Mouse (Mus musculus): Measurements from ENCODE around the gene Lap3.

Lap3 gene

GRCm38 (mm10) chr5:45496042-45496441 lies 2.9 kb downstream of the Lap3 start:
- no peak for DNase-seq (ENCODE audit: low read depth, low spot score)

- no peak for DNase-seq (ENCODE audit: low read depth, low spot score)
Measured at GRCm38 (mm10) chr5:45496479-45496878, 3.3 kb downstream of the Lap3 start.

- DNase-seq (ENCODE audit: low read depth, low spot score): peak; percentile 58
Measured at GRCm38 (mm10) chr5:45496930-45497550, 3.9 kb downstream of the Lap3 start.

GRCm38 (mm10) chr5:45497564-45497963 lies 4.4 kb downstream of the Lap3 start:
- no peak for DNase-seq (ENCODE audit: low read depth, low spot score)

- no peak for DNase-seq (ENCODE audit: low read depth, low spot score)
Measured at GRCm38 (mm10) chr5:45510071-45510470, 16.9 kb downstream of the Lap3 start.

- no peak for DNase-seq (ENCODE audit: low read depth, low spot score)
Measured at GRCm38 (mm10) chr5:45512908-45513307, 19.7 kb downstream of the Lap3 start.

GRCm38 (mm10) chr5:45513511-45513910 lies 20.3 kb downstream of the Lap3 start:
- no peak for DNase-seq (ENCODE audit: low read depth, low spot score)

- no peak for DNase-seq (ENCODE audit: low read depth, low spot score)
Measured at GRCm38 (mm10) chr5:45514599-45514998, 21.4 kb downstream of the Lap3 start.

- peak; percentile 59 for DNase-seq (ENCODE audit: low read depth, low spot score)
Measured at GRCm38 (mm10) chr5:45515151-45515743, 22.1 kb downstream of the Lap3 start.

GRCm38 (mm10) chr5:45519960-45520808 lies 27.0 kb downstream of the Lap3 start, which contains the start of gene Med28:
Med28 (plus strand) TSS chr5:45520229.
- DNase-seq (ENCODE audit: low read depth, low spot score): peak; percentile 94

- DNase-seq (ENCODE audit: low read depth, low spot score): no peak
Measured at GRCm38 (mm10) chr5:45520809-45521110, 27.6 kb downstream of the Lap3 start.

- no peak for DNase-seq (ENCODE audit: low read depth, low spot score)
Measured at GRCm38 (mm10) chr5:45521601-45522000, 28.4 kb downstream of the Lap3 start.

GRCm38 (mm10) chr5:45525101-45525500 lies 31.9 kb downstream of the Lap3 start:
- DNase-seq (ENCODE audit: low read depth, low spot score): no peak

- no peak for DNase-seq (ENCODE audit: low read depth, low spot score)
Measured at GRCm38 (mm10) chr5:45526338-45526737, 33.2 kb downstream of the Lap3 start.

- peak; percentile 67 for DNase-seq (ENCODE audit: low read depth, low spot score)
Measured at GRCm38 (mm10) chr5:45529696-45530095, 36.5 kb downstream of the Lap3 start.

- peak; percentile 96 for DNase-seq (ENCODE audit: low read depth, low spot score)
Measured at GRCm38 (mm10) chr5:45534319-45535098, 41.3 kb downstream of the Lap3 start.

- DNase-seq (ENCODE audit: low read depth, low spot score): no peak
Measured at GRCm38 (mm10) chr5:45535177-45535576, 42.0 kb downstream of the Lap3 start.

GRCm38 (mm10) chr5:45539502-45539901 lies 46.3 kb downstream of the Lap3 start:
- DNase-seq (ENCODE audit: low read depth, low spot score): peak; percentile 83

GRCm38 (mm10) chr5:45543374-45543773 lies 50.2 kb downstream of the Lap3 start:
- DNase-seq (ENCODE audit: low read depth, low spot score): no peak

GRCm38 (mm10) chr5:45549586-45549985 lies 56.4 kb downstream of the Lap3 start:
- DNase-seq (ENCODE audit: low read depth, low spot score): no peak

Measured in ZHBTc4 (cell line).